Mouse (Mus musculus): ENCODE measurements around the gene Ccer2. TPM values are rescaled to one million over a fixed set of nuclear protein-coding genes. Genes with fewer than 3 reads are reported as not detected.

Ccer2 gene
- polyA plus RNA-seq, 1 experiment from 2014 or later = 0.54 TPM

GRCm38 (mm10) chr7:28726600-28726999, 29.4 kb upstream of the Ccer2 start:
- no peaks in the 10 kb centered on the region; the same call in 1 of the 2 replicates for H3K27me3 ChIP-seq
- 8% methylated on average over 14 of the region's 14 CpGs for WGBS

GRCm38 (mm10) chr7:28727649-28728340, 28.2 kb upstream of the Ccer2 start:
- WGBS = 34% methylated on average over 10 of the region's 10 CpGs
- Histone ChIP-seq H3K9ac (no peak overlapping the region), H3K4me2 (no peak overlapping the region), H3K27me3 (peaks cover 10% of the 10 kb centered on the region), H3K9me3 (no peaks in the 10 kb centered on the region), H3K4me3 (no peak overlapping the region), H3K4me1 (replicated peaks) (peaks cover 11% of the 10 kb centered on the region; the same call in 1 of the 2 replicates), H3K27ac (replicated peaks) (no peak overlapping the region), H3K36me3 (no peaks in the 10 kb centered on the region)
- peak; percentile 44; the same call in 1 of the 2 replicates for ATAC-seq (ENCODE audit: low FRiP score, low read depth)

More at GRCm38 (mm10) chr7:28726600-28726999, 29.4 kb upstream of the Ccer2 start:
- Histone ChIP-seq H3K36me3 (no peaks in the 10 kb centered on the region), H3K4me2 (peak overlapping the region; percentile 41), H3K9me3 (no peaks in the 10 kb centered on the region), H3K9ac (peak overlapping the region; percentile 19; the same call in 1 of the 2 replicates), H3K4me3 (no peak overlapping the region), H3K4me1 (replicated peaks) (peaks cover 5% of the 10 kb centered on the region; the same call in 1 of the 2 replicates), H3K27ac (replicated peaks) (no peak overlapping the region)
- no peak; the same call in 1 of the 2 replicates for ATAC-seq (ENCODE audit: low FRiP score, low read depth)

GRCm38 (mm10) chr7:28732341-28733142, 23.4 kb upstream of the Ccer2 start:
- 3% methylated on average over 58 of the region's 58 CpGs for WGBS
- peaks cover 15% of the 10 kb centered on the region for H3K27me3 ChIP-seq
- H3K9ac ChIP-seq = peak overlapping the region; percentile 36
- H3K4me1 ChIP-seq (replicated peaks) = peaks cover 15% of the 10 kb centered on the region; the same call in 1 of the 2 replicates
- H3K4me2 ChIP-seq = peak overlapping the region; percentile 65
- peaks cover 8% of the 10 kb centered on the region; the same call in 1 of the 2 replicates for H3K36me3 ChIP-seq
- no peaks in the 10 kb centered on the region for H3K9me3 ChIP-seq
- H3K27ac ChIP-seq (replicated peaks) = no peak overlapping the region
- peak overlapping the region; percentile 45 for H3K4me3 ChIP-seq
- ATAC-seq (ENCODE audit: low FRiP score, low read depth) = peak; percentile 70

GRCm38 (mm10) chr7:28733211-28733610, 22.8 kb upstream of the Ccer2 start:
- peaks cover 11% of the 10 kb centered on the region; the same call in 1 of the 2 replicates for H3K4me1 ChIP-seq (replicated peaks)
- H3K36me3 ChIP-seq = peaks cover 9% of the 10 kb centered on the region; the same call in 1 of the 2 replicates
- H3K27me3 ChIP-seq = peaks cover 15% of the 10 kb centered on the region
- H3K27ac ChIP-seq (replicated peaks) = no peak overlapping the region
- no peak for ATAC-seq (ENCODE audit: low FRiP score, low read depth)
- peak overlapping the region; percentile 36; the same call in 1 of the 2 replicates for H3K9ac ChIP-seq
- WGBS = 14% methylated on average over 11 of the region's 11 CpGs
- peak overlapping the region; percentile 45 for H3K4me3 ChIP-seq
- peak overlapping the region; percentile 65 for H3K4me2 ChIP-seq
- H3K9me3 ChIP-seq = no peaks in the 10 kb centered on the region

- no peak overlapping the region for H3K4me3 ChIP-seq
- no peak overlapping the region for H3K4me2 ChIP-seq
- H3K9ac ChIP-seq = no peak overlapping the region
- ATAC-seq (ENCODE audit: low FRiP score, low read depth) = no peak
- H3K36me3 ChIP-seq = peaks cover 15% of the 10 kb centered on the region; the same call in 1 of the 2 replicates
- peaks cover 15% of the 10 kb centered on the region for H3K4me1 ChIP-seq (replicated peaks)
- peaks cover 15% of the 10 kb centered on the region for H3K27me3 ChIP-seq
- 85% methylated on average over 6 of the region's 6 CpGs for WGBS
- no peak overlapping the region for H3K27ac ChIP-seq (replicated peaks)
- H3K9me3 ChIP-seq = no peaks in the 10 kb centered on the region
Observed at GRCm38 (mm10) chr7:28735701-28736100, 20.3 kb upstream of the Ccer2 start.

- Histone ChIP-seq H3K4me1 (replicated peaks) (peaks cover 19% of the 10 kb centered on the region), H3K9ac (no peak overlapping the region), H3K4me3 (no peak overlapping the region), H3K9me3 (no peaks in the 10 kb centered on the region), H3K4me2 (no peak overlapping the region), H3K36me3 (peaks cover 15% of the 10 kb centered on the region; the same call in 1 of the 2 replicates), H3K27ac (replicated peaks) (no peak overlapping the region), H3K27me3 (no peaks in the 10 kb centered on the region)
- no peak for ATAC-seq (ENCODE audit: low FRiP score, low read depth)
- WGBS = 94% methylated on average over 21 of the region's 21 CpGs
Observed at GRCm38 (mm10) chr7:28739829-28740228, 16.1 kb upstream of the Ccer2 start.

- ATAC-seq (ENCODE audit: low FRiP score, low read depth) = no peak
- H3K36me3 ChIP-seq = peaks cover 15% of the 10 kb centered on the region; the same call in 1 of the 2 replicates
- WGBS = 46% methylated on average over 9 of the region's 9 CpGs
- peak overlapping the region; percentile 85 for H3K9ac ChIP-seq
- peak overlapping the region; percentile 71 for H3K27ac ChIP-seq (replicated peaks)
- no peaks in the 10 kb centered on the region for H3K27me3 ChIP-seq
- H3K4me3 ChIP-seq = peak overlapping the region; percentile 53
- no peaks in the 10 kb centered on the region for H3K9me3 ChIP-seq
- H3K4me1 ChIP-seq (replicated peaks) = peaks cover 19% of the 10 kb centered on the region
- peak overlapping the region; percentile 83 for H3K4me2 ChIP-seq
Observed at GRCm38 (mm10) chr7:28740949-28741348, 15.0 kb upstream of the Ccer2 start.

- ATAC-seq (ENCODE audit: low FRiP score, low read depth) = peak; percentile 31
Observed at GRCm38 (mm10) chr7:28741368-28741708, 14.6 kb upstream of the Ccer2 start.

GRCm38 (mm10) chr7:28741709-28742438, 14.1 kb upstream of the Ccer2 start, which contains the start of the genes Mrps12 and Sars2:
Gene Mrps12, minus strand, starts transcription at chr7:28741820.
Gene Sars2, plus strand, starts transcription at chr7:28741992.
- H3K4me2 ChIP-seq = peak within 1 kb of the TSS; percentile 83
- ATAC-seq (ENCODE audit: low FRiP score, low read depth) = peak; percentile 98
- H3K36me3 ChIP-seq = peaks cover 14% of the 10 kb centered on the region; the same call in 1 of the 2 replicates
- H3K9me3 ChIP-seq = no peaks in the 10 kb centered on the region
- H3K4me3 ChIP-seq = peak within 1 kb of the TSS; percentile 53
- WGBS = under 1% methylated on average over 39 of the region's 39 CpGs
- peaks cover 19% of the 10 kb centered on the region for H3K4me1 ChIP-seq (replicated peaks)
- H3K9ac ChIP-seq = peak within 1 kb of the TSS; percentile 85
- H3K27me3 ChIP-seq = no peaks in the 10 kb centered on the region
- H3K27ac ChIP-seq (replicated peaks) = peak within 1 kb of the TSS; percentile 85

More at GRCm38 (mm10) chr7:28741368-28741708, 14.6 kb upstream of the Ccer2 start:
- Histone ChIP-seq H3K4me1 (replicated peaks) (peaks cover 19% of the 10 kb centered on the region), H3K36me3 (peaks cover 15% of the 10 kb centered on the region; the same call in 1 of the 2 replicates), H3K9me3 (no peaks in the 10 kb centered on the region), H3K9ac (peak overlapping the region; percentile 85), H3K4me2 (peak overlapping the region; percentile 83), H3K4me3 (peak overlapping the region; percentile 53), H3K27ac (replicated peaks) (peak overlapping the region; percentile 71), H3K27me3 (no peaks in the 10 kb centered on the region)
- 1% methylated on average over 13 of the region's 13 CpGs for WGBS

GRCm38 (mm10) chr7:28749935-28750334, 6.0 kb upstream of the Ccer2 start:
- ATAC-seq (ENCODE audit: low FRiP score, low read depth) = no peak
- WGBS = 92% methylated on average over 7 of the region's 7 CpGs

GRCm38 (mm10) chr7:28758623-28759022, 2.6 kb downstream of the Ccer2 start:
- no peak overlapping the region for H3K4me3 ChIP-seq
- peaks cover 32% of the 10 kb centered on the region for H3K36me3 ChIP-seq
- no peaks in the 10 kb centered on the region for H3K9me3 ChIP-seq
- peaks cover 7% of the 10 kb centered on the region for H3K4me1 ChIP-seq (replicated peaks)
- H3K27ac ChIP-seq (replicated peaks) = no peak overlapping the region
- no peak overlapping the region for H3K4me2 ChIP-seq
- H3K27me3 ChIP-seq = 0 out of 2 replicates have a peak, but pooled peaks cover 8% of the 10 kb centered on the region
- H3K9ac ChIP-seq = no peak overlapping the region
- no peak for ATAC-seq (ENCODE audit: low FRiP score, low read depth)
- 79% methylated on average over 13 of the region's 13 CpGs for WGBS

More at GRCm38 (mm10) chr7:28749935-28750334, 6.0 kb upstream of the Ccer2 start:
- no peaks in the 10 kb centered on the region for H3K9me3 ChIP-seq
- H3K27me3 ChIP-seq = no peaks in the 10 kb centered on the region
- H3K9ac ChIP-seq = no peak overlapping the region
- no peaks in the 10 kb centered on the region for H3K36me3 ChIP-seq
- no peak overlapping the region for H3K4me2 ChIP-seq
- H3K27ac ChIP-seq (replicated peaks) = no peak overlapping the region
- no peaks in the 10 kb centered on the region for H3K4me1 ChIP-seq (replicated peaks)
- H3K4me3 ChIP-seq = no peak overlapping the region

Measured in hindbrain, embryonic 15.5 days (tissue).